Mouse (Mus musculus): ENCODE results near the gene Slc37a3. TPM values are rescaled to one million over a fixed set of nuclear protein-coding genes. Genes with fewer than 3 reads are reported as not detected.
A peak's percentile ranks its signal among the peaks of the same experiment; 100 is the strongest.

Slc37a3 gene
- polyA plus RNA-seq, 1 experiment from 2014 or later: 27.5 TPM

DNA sequence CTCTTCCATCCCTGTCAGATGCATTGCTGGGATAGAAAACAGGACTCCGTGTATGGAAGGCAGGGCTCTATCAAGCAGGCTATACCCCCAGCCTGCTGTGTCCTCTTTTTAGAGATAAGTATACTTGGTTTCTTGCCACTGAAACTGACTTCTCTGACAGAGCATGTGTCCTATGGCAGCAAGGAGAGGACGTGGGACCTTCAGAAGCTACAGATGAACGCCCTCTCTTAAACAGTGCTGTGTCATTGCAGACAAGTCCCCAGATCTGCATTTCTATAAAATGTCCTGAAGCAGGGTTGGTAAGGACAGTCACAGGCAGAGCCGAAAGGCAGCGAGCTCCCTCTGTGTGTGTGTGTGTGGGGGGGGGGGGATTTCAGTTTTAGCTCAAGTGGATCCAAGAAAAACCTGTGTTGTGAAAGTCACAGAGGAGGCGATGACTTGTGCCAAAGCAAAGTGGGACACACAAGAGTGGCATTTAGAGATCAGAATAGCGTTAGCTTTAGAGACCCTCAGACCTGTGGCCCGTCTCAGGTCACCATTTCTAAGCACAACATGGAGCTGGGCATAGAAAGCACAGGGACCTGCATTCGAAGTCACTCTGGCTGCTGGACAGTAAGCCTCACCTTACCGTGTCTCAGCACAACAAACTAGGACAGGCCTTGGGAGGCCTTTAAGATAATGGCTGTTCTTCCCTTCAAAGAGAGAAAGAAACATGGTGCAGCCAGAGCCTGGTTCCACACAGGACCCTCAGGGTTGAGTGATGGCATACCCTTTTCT is 59.4 kb downstream of the Slc37a3 start:
- Histone ChIP-seq H3K4me2 (no peak overlapping the region), H3K9me3 (replicated peaks) (no peaks in the 10 kb centered on the region), H3K27ac (peak overlapping the region; percentile 78), H3K36me3 (no peaks in the 10 kb centered on the region), H3K27me3 (no peaks in the 10 kb centered on the region), H3K9ac (no peak overlapping the region), H3K4me1 (replicated peaks) (peaks cover 24% of the 10 kb centered on the region), H3K4me3 (no peak overlapping the region)
- no peak for ATAC-seq (replicated peaks; ENCODE audit: insufficient number of reproducible peaks, insufficient read depth, low FRiP score, low read depth)
- WGBS: 46% methylated on average over 10 of the region's 10 CpGs

DNA sequence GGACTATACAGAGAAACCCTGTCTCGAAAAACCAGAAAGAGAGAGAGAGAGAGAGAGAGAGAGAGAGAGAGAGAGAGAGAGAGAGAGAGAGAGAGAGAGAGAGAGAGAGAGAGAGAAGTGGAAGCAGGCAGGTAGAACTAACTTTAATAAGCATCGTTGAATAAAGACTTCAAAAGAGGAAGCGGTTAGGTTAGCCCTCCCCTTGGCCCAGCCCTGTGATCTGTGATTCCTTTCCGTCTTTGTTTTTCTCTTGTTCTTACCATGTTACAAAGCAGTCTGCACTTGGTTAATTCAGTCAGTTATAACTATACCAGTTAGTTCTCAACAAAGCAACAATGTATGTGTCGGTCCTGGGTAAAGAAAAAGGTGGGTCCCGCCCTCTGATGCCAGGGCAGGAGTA is 61.4 kb downstream of the Slc37a3 start:
- H3K4me1 ChIP-seq (replicated peaks): peaks cover 24% of the 10 kb centered on the region
- no peak overlapping the region for H3K4me2 ChIP-seq
- H3K27ac ChIP-seq: no peak overlapping the region
- H3K27me3 ChIP-seq: no peaks in the 10 kb centered on the region
- WGBS: 88% methylated on average over 6 of the region's 6 CpGs
- no peaks in the 10 kb centered on the region for H3K36me3 ChIP-seq
- no peak overlapping the region for H3K9ac ChIP-seq
- no peak overlapping the region for H3K4me3 ChIP-seq
- H3K9me3 ChIP-seq (replicated peaks): no peaks in the 10 kb centered on the region
- no peak for ATAC-seq (replicated peaks; ENCODE audit: insufficient number of reproducible peaks, insufficient read depth, low FRiP score, low read depth)

DNA sequence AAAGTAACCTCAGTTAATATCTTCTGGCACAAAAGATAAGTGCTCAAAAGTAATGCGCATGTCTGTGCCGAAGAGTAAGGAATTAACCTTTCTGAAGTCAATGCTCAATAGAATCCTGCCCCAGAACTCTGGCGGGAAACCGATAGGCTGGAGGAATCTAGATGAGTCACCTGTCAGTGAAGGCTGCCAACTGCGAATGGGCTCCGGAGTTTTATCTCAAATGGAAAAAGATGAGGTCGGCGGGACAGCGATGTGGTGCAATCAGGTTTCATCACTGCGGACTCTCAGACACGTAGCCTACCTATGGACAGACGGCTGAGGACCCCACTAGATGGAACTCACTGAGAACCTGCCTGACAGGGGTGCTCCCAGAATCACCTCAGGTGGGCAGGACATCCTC is 63.0 kb downstream of the Slc37a3 start:
- Histone ChIP-seq H3K27me3 (no peaks in the 10 kb centered on the region), H3K27ac (no peak overlapping the region), H3K4me3 (no peak overlapping the region), H3K9me3 (replicated peaks) (no peaks in the 10 kb centered on the region), H3K9ac (no peak overlapping the region), H3K36me3 (no peaks in the 10 kb centered on the region), H3K4me1 (replicated peaks) (peaks cover 17% of the 10 kb centered on the region), H3K4me2 (no peak overlapping the region)
- ATAC-seq (replicated peaks; ENCODE audit: insufficient number of reproducible peaks, insufficient read depth, low FRiP score, low read depth): no peak
- WGBS: 58% methylated on average over 12 of the region's 12 CpGs

DNA sequence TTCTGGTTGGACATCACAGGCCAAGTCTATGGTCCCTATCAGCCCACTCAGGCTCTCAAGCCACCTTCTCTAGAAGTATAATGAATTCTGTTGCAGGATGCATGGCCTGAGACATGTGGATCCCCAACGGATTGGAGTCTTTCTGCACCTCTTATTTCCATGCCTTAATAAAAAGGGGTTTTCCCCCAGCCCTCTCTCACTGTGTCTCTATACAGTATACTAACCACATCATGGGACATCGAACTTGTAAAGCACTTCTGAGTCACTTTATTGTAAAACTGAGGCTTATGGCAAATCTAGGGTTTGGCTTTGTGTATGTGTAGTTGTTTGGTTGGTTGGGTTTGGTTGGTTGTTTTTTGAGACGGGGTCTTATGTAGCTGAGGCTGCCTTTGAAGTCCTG is 65.7 kb downstream of the Slc37a3 start:
- Histone ChIP-seq H3K27ac (no peak overlapping the region), H3K4me3 (no peak overlapping the region), H3K27me3 (no peaks in the 10 kb centered on the region), H3K4me1 (replicated peaks) (no peaks in the 10 kb centered on the region), H3K36me3 (no peaks in the 10 kb centered on the region), H3K4me2 (no peak overlapping the region), H3K9ac (no peak overlapping the region), H3K9me3 (replicated peaks) (no peaks in the 10 kb centered on the region)
- WGBS: 90% methylated on average over 3 of the region's 3 CpGs
- ATAC-seq (replicated peaks; ENCODE audit: insufficient number of reproducible peaks, insufficient read depth, low FRiP score, low read depth): no peak

DNA sequence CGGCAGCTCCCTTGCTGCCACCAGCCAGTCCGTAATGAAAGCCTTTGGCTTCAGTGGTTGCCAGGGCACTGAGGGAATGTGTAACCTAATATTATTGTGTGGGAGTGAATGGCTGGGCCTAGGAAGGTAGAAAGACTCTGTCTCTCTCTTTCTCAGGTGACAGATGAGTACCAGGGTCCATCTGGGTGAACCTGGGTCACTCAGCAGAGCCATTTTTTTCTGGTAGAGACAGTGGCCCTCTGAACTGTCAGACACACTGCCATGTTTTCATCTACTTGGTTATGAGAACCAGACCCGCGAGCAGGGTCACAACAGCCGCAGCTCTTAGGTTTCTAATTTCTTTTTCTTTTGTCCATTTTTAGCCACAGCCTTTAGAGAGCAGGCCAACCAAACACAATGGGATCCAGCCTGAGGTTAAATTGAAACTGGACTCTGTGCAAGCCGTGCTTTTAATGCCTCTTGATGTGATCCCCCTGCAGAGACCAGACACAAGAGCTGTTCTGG is 73.1 kb downstream of the Slc37a3 start:
- 54% methylated on average over 6 of the region's 6 CpGs for WGBS
- no peak for ATAC-seq (replicated peaks; ENCODE audit: insufficient number of reproducible peaks, insufficient read depth, low FRiP score, low read depth)
- H3K36me3 ChIP-seq: no peaks in the 10 kb centered on the region

DNA sequence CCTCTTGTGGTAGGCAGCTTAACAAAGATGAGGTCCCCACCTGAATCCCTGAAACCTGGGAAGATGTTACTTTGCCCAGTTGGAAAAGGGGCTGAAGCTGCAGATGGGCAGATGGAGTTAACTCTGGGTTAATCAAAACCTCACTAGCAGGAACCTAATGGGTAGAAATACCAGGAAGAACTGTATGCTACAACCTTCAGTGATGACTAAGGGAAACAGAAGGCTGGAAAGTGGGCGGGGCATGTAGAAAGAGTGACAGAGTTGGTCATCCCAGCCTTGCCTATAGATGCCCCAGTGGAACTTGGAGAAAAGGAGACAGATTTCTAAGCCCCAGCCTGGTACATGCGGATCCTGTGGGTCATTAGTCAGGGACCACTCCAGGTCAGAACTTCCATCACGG is 76.0 kb downstream of the Slc37a3 start:
- no peak overlapping the region for H3K27ac ChIP-seq
- H3K27me3 ChIP-seq: no peaks in the 10 kb centered on the region
- no peak for ATAC-seq (replicated peaks; ENCODE audit: insufficient number of reproducible peaks, insufficient read depth, low FRiP score, low read depth)
- H3K9me3 ChIP-seq (replicated peaks): no peaks in the 10 kb centered on the region
- H3K4me1 ChIP-seq (replicated peaks): 0 out of 2 replicates have a peak, but pooled peaks cover 4% of the 10 kb centered on the region
- no peaks in the 10 kb centered on the region for H3K36me3 ChIP-seq
- 76% methylated on average over 3 of the region's 3 CpGs for WGBS
- H3K4me3 ChIP-seq: no peak overlapping the region
- H3K9ac ChIP-seq: no peak overlapping the region
- H3K4me2 ChIP-seq: no peak overlapping the region

More for the DNA sequence above, 73.1 kb downstream of the Slc37a3 start:
- Histone ChIP-seq H3K27ac (no peak overlapping the region), H3K4me2 (no peak overlapping the region), H3K9ac (no peak overlapping the region), H3K27me3 (no peaks in the 10 kb centered on the region), H3K4me1 (replicated peaks) (0 out of 2 replicates have a peak, but pooled peaks cover 4% of the 10 kb centered on the region), H3K9me3 (replicated peaks) (no peaks in the 10 kb centered on the region), H3K4me3 (no peak overlapping the region)

DNA sequence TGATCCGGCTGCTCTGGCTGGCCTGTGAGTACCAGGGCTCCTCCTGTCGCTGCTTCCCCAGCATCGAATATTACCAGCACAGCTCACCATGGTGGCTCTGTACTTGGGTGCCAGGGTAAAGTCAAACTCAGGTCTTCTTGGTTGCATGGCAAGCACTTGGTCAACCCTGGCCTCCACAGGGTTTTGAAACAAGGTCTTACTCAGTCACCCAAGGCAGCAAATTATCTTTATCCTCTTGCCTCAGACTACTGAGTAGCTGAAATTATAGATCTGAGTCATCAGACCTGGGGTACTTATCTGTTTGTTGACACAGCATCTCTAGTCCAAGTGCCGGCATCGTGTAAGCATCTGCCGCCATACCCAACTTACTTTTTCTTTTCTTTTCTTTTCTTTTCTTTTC is 80.4 kb downstream of the Slc37a3 start:
- 88% methylated on average over 6 of the region's 6 CpGs for WGBS

DNA sequence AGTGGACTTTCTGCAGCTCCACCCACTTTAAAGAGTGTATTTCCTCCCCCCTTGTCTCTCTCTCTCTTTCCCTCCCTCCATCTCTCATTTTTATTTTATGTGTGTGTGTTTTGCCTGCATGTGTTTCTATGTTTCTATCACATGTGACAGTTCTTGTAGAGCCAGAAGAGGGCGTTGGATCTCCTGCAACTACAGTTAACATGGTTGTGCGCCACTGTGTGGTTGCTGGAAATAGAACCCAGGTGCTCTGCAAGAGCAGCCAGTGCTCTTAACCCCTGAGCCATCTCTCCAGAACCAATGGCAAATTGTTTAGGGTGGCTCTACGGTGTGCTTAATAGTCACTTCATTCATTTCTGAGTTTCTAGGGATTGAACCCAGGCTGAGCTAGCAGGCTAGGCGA is 81.0 kb downstream of the Slc37a3 start:
- Histone ChIP-seq H3K27ac (no peak overlapping the region), H3K4me3 (no peak overlapping the region), H3K9ac (no peak overlapping the region), H3K4me1 (replicated peaks) (no peaks in the 10 kb centered on the region), H3K36me3 (no peaks in the 10 kb centered on the region), H3K27me3 (no peaks in the 10 kb centered on the region), H3K4me2 (no peak overlapping the region), H3K9me3 (replicated peaks) (no peaks in the 10 kb centered on the region)
- ATAC-seq (replicated peaks; ENCODE audit: insufficient number of reproducible peaks, insufficient read depth, low FRiP score, low read depth): no peak
- 76% methylated on average over 4 of the region's 4 CpGs for whole genome bisulfite sequencing

More for the DNA sequence above, 80.4 kb downstream of the Slc37a3 start:
- Histone ChIP-seq H3K4me1 (replicated peaks) (0 out of 2 replicates have a peak, but pooled peaks cover under 1% of the 10 kb centered on the region), H3K4me3 (no peak overlapping the region), H3K36me3 (no peaks in the 10 kb centered on the region), H3K9ac (no peak overlapping the region), H3K9me3 (replicated peaks) (no peaks in the 10 kb centered on the region), H3K4me2 (no peak overlapping the region), H3K27me3 (no peaks in the 10 kb centered on the region), H3K27ac (no peak overlapping the region)
- no peak for ATAC-seq (replicated peaks; ENCODE audit: insufficient number of reproducible peaks, insufficient read depth, low FRiP score, low read depth)

DNA sequence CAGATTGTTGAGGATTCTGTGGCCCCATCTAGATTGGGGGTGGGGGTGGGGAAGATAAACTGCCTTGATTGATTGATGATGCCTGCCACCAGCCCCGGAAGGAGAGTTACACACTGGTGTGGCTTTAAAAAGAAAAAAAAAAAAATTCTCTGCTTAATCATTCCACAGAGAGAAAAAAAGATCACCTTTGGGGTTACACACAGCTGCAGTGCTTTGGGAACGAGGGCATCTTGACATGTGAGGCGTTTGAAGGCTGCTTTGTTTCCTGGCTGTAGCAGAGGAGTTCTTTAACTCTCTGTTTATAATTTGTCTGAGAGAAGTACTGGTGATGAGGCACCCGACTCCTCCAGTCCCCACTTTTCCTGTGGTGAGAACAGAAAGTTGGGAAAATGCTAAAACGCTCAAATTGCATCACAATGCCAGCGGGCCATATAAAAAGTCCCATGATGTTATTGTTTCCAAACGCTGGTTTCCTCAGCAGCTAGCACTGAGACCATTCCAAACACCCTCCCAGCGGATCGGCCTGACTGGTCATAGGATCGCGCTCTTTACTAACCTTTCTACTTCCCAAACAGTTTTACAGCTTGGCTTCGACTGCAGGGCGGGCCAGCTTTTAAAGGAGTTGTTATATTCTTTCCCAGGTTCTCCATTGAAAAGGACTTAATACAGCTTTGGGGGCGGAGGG is 81.6 kb downstream of the Slc37a3 start:
- no peaks in the 10 kb centered on the region for H3K27me3 ChIP-seq
- no peak overlapping the region for H3K27ac ChIP-seq
- no peak for ATAC-seq (replicated peaks; ENCODE audit: insufficient number of reproducible peaks, insufficient read depth, low FRiP score, low read depth)
- no peak overlapping the region for H3K4me2 ChIP-seq
- H3K36me3 ChIP-seq: no peaks in the 10 kb centered on the region
- no peaks in the 10 kb centered on the region for H3K4me1 ChIP-seq (replicated peaks)
- no peak overlapping the region for H3K9ac ChIP-seq
- 45% methylated on average over 14 of the region's 14 CpGs for WGBS
- no peak overlapping the region for H3K4me3 ChIP-seq
- H3K9me3 ChIP-seq (replicated peaks): no peaks in the 10 kb centered on the region

DNA sequence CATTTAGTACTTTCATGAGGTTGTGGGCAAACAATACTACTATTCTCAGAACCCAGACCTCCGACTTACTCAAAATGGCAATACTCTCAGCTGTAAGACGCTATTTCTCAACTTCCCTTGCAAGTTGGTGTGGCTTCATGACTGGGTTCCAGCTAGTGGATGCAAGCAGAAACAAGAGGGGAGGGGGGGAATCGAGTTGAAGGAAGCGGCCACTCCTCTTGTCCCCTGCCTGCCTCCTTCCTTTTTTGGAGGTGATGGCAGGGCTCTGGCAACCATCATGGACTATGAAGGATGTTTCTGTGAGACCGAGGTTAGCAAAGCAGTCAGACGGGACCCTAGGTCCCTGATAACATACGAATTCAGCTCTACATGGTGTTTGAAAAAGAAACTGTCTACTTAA is 87.8 kb downstream of the Slc37a3 start:
- Histone ChIP-seq H3K4me2 (peak overlapping the region; percentile 35), H3K27ac (peak overlapping the region; percentile 44)

DNA sequence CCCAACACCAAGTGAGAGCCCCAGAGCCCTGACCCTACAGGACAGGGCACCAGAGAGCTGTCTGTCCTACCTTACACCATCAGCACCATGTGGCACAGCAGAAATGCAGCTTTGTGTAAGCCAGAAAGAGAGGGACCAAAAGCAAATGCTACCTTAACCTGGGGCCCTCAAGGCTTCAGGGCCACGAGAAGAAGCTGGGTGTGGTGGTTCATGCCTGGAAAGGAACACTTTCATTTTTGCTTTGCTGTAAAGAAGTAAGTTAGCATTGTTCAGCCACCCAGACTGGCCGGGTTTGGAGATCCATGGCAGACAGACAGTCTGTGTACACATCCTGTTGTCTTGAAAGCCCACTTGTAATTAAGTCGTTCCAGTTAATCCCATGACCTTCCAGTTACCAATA is 89.7 kb downstream of the Slc37a3 start:
- ATAC-seq (replicated peaks; ENCODE audit: insufficient number of reproducible peaks, insufficient read depth, low FRiP score, low read depth): no peak
- no peak overlapping the region for H3K4me2 ChIP-seq
- no peaks in the 10 kb centered on the region; the same call in 1 of the 2 replicates for H3K36me3 ChIP-seq
- no peak overlapping the region for H3K4me3 ChIP-seq
- no peak overlapping the region for H3K9ac ChIP-seq
- no peak overlapping the region for H3K27ac ChIP-seq
- no peaks in the 10 kb centered on the region for H3K27me3 ChIP-seq
- peaks cover 23% of the 10 kb centered on the region for H3K4me1 ChIP-seq (replicated peaks)
- WGBS: 77% methylated on average over 3 of the region's 3 CpGs
- no peaks in the 10 kb centered on the region for H3K9me3 ChIP-seq (replicated peaks)

More for the DNA sequence above, 87.8 kb downstream of the Slc37a3 start:
- no peaks in the 10 kb centered on the region; the same call in 1 of the 2 replicates for H3K36me3 ChIP-seq
- H3K27me3 ChIP-seq: no peaks in the 10 kb centered on the region
- H3K4me1 ChIP-seq (replicated peaks): peaks cover 23% of the 10 kb centered on the region
- WGBS: 24% methylated on average over 7 of the region's 7 CpGs
- H3K4me3 ChIP-seq: no peak overlapping the region
- no peak overlapping the region for H3K9ac ChIP-seq
- ATAC-seq (replicated peaks; ENCODE audit: insufficient number of reproducible peaks, insufficient read depth, low FRiP score, low read depth): no peak; the same call in 1 of the 2 replicates
- H3K9me3 ChIP-seq (replicated peaks): no peaks in the 10 kb centered on the region

Measured in heart, embryonic 15.5 days (tissue).